Mouse (Mus musculus): ENCODE measurements around the gene Abhd14b. TPM values are rescaled to one million over a fixed set of nuclear protein-coding genes. Genes with fewer than 3 reads are reported as not detected.

The Abhd14b gene
- total RNA-seq, 2 experiments from 2014 or later, result 4.0 to 4.1 TPM

DNA sequence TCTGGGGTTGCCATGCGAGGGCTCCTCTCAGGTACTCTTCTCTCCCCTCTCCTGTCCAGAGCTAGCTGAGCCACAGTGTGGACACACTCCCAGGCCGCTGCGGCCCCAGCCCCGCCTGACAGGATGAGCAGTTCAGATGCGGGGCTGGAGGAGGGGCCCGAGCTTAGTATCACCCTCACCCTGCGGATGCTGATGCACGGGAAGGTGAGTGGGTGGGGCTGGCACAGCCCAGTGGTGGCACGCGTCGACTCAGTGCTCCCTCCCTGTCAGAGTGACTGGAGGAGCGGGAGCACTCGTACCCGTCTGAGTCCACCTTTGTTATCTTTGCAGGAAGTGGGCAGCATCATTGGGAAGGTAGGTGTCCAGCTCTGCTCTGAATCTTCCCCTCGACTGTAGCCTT lies 12.7 kb downstream of the Abhd14b start:
- DNase-seq (ENCODE audit: low spot score), result no peak

DNA sequence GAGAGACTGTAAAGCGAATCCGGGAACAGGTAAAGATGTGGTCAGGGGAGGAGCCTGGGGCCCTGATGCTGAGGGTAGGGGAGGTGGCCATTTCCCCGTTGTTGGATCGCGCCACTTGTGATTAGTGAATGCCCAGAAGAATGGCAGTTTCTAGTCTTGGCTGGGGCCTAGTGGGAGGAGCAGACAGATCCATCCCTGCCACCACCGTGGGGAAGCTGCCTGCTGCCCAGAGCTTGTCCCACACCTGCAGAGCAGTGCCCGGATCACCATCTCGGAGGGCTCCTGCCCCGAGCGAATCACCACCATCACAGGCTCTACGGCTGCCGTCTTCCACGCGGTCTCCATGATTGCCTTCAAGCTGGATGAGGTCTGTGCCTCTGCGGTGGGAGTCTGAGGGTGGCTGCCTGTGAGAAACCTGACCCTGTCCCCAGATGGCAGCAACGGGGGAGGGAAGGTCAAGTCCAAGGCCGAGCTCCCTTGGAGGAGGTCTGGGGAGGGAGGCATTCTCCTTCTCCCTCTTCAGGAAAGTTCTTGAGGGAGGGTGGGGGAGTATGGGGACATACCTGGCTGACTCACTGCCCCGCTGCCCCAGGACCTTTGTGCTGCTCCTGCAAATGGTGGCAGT lies 13.3 kb downstream of the Abhd14b start:
- DNase-seq (ENCODE audit: low spot score), result no peak

DNA sequence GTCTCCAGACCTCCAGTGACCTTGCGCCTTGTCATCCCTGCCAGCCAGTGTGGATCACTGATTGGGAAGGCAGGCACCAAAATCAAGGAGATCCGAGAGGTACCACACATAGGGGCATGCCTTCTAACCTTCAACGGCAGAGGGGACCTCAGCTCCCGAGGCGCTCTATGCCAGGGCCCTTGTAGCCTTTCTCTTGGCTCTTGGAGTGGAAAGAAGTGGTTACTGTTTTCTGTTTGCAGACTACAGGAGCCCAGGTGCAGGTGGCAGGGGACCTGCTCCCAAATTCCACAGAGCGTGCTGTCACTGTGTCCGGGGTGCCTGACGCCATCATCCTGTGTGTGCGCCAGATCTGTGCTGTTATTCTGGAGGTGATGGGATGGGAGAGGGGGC lies 13.8 kb downstream of the Abhd14b start:
- DNase-seq (ENCODE audit: low spot score), result no peak

DNA sequence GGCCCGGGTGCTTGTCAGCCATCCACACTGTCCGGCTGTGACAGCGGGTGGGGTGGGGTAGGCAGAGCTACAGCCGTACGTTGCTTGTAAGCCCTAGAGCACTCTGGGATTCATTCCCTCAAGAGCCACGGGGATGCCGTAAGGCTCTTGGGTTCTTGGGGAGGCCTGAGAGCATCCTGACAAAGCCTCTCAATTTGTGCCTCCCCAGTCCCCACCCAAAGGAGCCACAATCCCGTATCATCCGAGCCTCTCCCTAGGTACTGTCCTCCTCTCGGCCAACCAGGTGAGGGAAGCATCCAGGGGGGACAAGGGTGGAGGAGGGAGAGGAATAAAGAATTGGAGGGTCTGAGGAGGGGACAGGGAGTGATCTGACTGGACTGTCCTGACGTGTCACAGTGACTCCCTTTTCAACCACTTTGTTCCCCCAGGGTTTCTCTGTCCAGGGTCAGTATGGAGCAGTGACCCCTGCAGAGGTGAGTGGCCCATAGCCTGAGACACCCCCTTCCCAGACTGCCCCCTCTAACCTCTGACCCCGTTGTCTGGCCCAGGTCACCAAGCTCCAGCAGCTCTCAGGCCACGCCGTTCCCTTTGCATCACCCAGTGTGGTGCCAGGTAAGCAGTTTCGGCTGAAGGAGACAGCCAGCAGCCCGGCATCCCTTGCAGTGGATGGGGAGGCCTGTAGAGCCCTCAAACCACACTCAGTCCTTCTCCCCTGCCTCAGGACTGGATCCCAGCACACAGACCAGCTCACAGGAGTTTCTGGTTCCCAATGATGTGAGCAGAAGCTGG lies 14.6 kb downstream of the Abhd14b start:
- no peak for DNase-seq (ENCODE audit: low spot score)

DNA sequence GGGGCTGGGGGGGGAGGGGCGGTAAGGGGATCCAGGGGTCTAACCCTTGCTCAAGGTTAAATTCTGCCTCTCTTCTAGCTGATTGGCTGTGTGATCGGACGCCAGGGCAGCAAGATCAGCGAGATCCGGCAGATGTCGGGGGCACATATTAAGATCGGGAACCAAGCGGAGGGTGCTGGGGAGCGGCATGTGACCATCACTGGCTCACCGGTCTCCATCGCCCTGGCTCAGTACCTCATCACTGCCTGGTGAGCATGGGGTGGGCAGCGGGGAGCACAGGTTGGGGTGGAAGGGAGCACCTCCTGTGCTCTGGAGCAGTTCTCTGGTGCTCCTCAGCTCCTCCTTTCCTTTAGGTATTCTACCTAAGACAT lies 15.2 kb downstream of the Abhd14b start:
- no peak for DNase-seq (ENCODE audit: low spot score)

DNA sequence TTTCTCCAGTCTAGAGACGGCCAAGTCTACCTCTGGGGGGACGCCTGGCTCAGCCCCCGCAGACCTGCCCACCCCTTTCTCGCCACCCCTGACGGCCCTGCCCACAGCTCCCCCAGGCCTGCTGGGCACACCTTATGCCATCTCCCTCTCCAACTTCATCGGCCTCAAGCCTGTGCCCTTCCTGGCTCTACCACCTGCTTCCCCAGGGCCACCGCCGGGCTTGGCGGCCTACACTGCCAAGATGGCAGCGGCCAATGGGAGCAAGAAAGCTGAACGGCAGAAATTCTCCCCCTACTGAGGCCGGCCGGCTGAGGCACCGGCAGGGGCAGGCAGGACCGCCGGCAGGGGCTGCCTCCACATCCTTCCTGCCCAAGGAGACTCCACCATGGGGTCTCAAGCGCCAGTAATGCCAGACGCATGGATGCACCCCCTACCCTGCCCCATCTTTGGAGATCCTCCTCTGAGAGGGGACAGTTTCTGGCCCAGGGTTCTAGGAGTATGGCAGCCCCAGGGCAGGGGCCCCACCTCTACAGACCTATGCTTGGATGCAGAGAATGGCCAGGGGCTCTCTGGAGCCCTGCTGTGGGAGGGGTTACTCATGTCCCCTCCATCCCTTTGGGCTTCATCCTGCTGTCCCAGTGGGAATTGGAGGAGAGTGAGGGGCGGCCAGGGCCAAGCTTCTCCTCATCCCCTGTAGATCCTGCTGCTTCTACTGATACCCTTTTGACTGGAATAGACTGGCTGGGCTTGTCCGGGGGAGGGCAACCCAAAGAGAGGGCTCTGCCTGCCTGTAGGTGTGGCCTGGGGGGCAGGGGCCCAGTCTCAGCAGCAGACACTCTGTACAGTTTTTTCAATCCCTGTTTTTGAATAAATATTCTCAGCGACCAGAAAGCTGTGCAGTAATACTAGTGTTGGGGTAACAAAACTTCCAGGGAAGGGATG lies 16.1 kb downstream of the Abhd14b start:
- DNase-seq (ENCODE audit: low spot score), result no peak

DNA sequence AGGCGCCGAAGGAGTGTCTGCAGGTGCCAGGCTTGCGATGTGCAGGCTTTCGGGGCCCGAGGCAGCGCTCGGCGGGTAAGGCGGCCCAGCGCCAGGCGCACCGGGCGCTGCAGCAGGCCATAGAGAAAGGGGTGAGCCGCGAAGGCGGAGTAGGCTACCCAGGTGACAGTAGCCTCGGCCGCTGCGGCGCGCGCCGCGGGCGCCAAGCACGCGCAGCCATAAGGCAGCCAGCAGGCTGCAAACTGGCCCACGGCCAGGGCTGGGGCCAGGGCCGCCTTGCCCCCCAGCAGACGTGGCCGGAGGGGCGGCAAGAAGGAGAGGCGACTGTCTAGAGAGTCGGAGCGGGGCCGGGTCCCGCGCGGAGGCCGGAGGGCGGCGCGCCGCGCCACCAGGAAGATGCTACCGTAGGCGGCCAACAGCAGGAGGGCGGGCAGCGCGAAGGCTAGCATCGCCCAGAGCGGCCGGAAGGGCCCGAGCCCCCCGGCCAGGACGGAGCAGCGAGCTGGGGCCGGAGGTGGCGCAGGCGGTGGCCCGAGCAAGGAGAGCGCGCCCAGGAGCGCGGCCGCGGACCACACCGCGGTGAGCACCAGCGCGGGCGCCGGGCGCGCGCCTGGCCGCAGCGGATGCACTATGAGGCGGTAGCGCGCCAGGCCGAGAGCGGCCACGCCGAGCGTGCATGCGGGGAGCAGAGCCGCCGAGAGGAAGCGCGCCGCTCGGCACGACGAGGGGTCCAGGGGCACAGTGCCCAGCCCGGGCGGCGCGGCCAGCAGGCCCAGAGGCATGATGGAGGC lies 17.7 kb downstream of the Abhd14b start:
- no peak for DNase-seq (ENCODE audit: low spot score)

DNA sequence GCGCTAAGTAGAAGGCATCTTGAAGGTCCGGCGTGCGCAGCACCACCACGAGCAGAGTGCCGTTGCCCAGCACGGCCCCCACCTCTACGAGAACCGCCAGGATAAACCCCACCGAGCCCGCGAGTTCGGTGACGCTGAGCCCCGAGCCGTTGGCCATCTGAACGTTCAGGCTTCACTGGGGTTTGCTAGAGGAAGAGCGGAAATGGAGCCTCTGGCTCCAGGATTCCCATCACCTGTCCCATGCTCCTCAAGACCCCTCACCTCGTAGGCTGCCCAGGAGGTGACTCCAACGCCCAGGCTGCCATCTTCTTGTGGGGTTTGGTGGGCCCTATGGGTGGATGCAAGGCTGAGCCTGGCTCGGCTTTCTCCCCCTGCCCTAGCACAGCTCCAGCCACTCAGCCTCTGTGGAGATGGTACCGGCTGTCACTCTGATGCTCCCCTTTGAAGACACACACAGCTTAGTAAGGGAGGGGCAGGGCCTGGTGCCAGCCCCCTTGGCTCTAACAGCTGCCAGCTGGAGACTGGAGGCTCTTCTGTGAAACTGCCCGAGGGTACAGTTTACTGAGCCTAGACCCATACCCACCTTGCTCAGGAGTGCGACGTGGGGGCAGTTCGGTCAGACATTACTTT lies 18.4 kb downstream of the Abhd14b start, which contains the start of gene Gpr62:
Gpr62 (minus strand) TSS at position 368 of the 630 bp plus-strand sequence.
- no peak for DNase-seq (ENCODE audit: low spot score)

DNA sequence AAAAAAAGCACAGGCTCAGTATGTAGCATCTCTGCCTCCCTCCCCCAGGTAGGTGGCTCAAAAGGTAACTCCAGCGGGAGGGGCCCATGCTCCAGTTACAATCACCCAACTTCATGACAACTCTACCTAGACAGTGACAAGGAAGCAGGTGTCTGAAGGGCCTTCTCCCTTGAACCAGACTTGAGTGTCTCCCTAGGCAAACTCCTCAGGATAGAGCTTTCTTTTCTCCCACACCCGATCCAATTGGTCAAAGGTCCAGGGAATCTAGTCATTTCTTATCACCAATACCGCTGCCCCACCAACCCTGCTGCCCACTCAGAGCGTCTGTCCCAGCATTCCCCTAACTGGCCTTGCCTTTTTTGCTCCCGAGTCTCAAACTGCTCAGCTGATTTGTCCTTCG lies 19.5 kb downstream of the Abhd14b start:
- no peak for DNase-seq (ENCODE audit: low spot score)

DNA sequence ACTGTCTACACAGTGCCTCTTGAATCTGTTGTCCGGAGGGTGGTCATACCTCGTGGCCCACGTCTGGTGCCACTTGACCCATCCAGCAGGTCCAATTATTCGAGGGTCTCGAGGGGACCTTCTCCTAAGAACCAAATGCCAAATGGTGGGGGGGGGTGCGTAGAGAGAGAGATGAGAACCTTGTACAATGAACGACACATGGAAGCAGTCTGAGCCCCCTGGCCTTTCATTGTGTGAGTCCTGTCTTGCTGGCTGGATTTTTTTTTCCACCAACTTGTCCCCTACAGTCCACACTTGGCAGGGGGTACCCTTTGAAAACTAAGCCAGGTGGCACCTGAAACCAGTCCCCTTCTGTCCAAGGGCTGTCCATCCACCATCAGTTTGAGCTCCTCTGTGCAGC lies 20.5 kb downstream of the Abhd14b start:
- DNase-seq (ENCODE audit: low spot score), result no peak

DNA sequence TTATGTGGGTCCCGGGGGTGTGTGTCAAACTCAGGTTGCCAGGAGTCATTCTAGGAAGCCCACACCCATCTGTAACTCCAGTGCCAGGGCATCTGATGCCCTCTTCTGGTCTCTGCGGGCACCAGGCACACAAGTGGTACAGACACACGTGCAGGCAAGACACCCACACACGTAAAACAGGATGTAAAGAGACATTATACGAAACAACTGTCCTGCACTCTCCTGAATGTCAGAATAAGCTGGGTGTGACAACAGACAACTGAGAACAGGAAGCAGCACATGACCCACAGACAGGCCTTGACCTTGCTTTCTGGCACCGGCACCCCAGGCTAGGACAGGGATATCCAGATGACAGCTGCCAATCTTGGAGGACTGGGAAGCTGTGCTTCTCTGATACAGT lies 22.1 kb downstream of the Abhd14b start:
- DNase-seq (ENCODE audit: low spot score), result no peak

DNA sequence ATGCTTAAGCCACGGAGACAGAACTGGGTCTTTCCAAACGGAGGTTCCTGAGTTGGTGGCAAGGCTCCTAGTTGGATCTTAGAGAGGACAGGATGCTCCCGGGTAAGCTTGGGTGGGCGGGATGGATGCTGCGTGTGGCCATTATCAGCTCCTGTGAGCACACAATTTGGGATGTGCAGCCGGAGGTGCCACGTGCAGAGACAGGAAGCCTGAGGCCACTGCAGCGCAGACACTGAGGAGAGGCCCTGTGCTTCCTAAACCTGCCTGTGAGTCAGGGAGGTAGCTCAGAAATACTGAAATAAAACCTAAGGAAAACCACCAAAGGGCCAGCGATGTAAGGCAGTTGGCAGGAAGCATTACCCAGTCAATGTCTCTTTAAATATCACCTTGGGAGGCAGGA lies 22.5 kb downstream of the Abhd14b start:
- DNase-seq (ENCODE audit: low spot score), result no peak

DNA sequence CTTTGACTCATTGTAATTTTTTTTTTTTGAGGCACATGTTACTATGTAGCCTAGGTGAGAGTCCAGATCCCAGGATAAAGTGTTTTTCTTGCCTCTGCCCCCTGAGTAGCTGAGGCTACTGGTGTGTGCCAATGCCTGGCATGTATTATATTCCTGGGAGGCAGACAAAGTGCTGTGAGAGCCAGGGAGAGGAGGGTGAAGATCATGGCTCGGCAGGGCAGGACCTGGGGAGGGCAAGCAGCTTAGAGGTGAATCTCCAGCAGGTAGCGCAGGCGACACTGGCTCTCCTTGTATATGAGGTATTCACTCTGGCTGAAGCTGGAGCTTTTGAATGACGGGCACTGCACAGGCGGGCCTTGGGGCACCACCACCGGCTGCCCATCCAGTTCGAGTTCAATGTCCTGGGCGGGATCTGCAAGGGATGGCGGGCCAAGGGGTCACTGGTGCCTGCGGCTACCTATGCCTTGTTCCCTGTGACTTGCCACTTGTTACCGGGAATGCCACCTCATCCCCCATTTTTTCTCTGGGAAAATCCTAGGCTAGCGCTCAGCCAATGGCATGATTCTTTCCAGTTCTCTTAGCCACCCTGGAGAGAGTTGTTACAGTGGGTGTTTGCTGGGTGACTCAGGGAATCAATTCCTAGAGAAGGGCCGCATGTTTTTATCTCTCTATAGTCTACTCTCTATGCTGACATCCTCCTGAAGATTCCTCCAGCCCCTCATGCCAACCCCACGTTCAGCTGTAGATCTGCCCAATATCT lies 23.9 kb downstream of the Abhd14b start:
- DNase-seq (ENCODE audit: low spot score), result no peak

DNA sequence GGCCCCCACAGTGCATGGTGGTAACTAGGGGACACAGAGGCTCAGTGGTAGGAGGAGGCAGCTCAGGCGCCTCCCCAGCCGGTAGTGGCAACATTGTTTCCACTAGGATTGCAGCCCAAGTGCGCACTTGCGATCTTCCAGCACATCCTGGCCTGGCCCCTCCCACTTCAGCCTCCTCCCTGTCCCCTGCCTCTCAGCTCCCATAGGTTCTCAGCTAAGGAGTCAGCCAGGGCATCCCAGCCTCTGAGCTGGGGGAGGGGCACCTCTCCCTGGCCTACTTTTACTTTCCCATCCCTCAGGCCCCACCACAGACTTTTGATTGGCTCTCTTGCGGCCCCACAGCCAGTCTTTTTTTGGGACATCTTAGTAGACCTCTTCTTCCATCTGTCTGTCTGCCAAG lies 24.6 kb downstream of the Abhd14b start:
- DNase-seq (ENCODE audit: low spot score), result peak; percentile 69

DNA sequence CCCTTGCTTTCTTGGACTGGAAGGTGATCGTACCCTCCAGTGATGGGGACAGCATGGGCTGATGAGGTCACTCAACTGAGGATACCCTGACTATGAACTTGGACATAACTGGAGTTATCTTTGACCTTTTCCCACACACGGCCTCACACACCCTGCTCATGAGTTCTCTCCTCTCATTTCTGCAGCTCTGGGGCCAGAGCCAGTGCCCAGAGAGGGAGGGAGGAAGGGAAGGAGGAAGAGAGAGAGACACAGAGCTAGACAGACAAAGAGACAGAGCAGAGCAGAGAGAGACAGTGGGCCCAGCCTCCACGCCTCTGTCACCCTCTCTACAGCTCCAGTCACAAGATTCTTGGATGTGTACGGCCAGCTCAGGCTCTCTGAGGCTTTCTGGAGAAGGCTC lies 25.1 kb downstream of the Abhd14b start:
- DNase-seq (ENCODE audit: low spot score), result no peak

DNA sequence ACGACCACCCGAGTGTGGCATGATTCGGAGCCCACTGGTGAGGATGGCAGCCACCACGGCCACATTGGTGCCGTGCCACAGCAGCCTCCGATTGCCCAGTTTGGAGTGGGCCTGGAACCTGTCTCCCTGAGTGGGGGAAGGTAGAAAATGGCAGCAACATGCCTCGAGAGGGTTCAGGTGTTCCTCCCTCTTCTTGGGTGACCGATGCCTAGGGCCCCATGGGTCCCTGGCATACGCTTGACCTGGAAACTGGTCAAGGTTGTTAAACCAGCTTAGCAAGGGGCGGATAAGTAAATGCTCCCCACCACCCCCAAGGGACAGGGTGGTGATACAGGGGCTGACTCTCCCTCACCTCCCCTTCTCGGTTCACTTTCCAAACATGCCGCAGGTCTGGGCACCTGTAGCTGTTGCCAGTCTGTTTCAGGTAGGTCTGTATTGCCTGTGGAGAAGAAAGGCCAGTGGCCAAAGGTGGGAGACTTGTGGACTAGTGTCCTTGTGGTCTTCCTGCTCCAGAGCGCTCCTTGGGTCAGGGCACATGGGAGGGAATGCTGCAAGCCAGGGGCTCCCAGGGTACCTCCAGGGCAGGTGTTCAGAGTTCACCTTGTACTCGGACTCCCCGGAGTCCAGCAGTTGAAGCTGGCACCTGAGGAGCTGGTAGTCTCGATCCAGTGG lies 26.0 kb downstream of the Abhd14b start:
- no peak for DNase-seq (ENCODE audit: low spot score)

DNA sequence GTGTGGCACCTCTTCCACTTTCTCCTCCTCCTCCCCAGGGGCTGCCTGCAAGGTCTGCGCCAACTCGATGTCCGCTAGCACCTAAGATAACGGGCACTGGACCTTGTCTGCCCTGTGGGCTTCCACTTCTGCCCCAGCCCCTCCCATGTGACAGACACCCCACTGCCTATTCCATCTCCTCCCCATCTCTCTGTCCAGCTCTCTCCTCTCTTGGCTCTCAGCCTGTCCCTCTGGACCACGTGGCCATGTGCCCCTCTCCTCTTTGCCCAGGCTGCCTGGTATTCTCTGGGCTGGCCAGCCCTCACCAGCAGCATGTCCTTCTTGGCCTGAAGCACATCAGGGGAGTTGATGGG lies 26.5 kb downstream of the Abhd14b start:
- DNase-seq (ENCODE audit: low spot score), result no peak

DNA sequence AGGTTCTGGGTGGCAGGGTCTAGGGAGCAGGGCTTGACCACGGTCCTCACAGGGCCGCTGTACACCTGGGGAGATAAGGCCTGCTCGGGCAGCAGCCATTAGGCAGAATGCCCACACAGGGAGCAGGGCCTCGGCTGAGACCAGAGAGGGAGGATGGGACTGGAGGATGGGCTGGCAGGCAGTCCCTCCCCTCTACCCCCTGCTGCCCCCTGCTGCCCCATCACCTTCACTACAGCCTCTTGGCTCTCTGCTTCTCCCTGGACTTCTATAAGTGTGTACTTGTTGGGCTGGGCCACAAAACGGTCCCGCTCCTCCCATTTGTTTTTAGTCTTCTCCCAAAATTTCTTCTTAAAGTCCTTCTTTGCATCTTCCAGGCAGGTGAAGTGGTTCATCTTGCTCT lies 27.2 kb downstream of the Abhd14b start:
- peak; percentile 74 for DNase-seq (ENCODE audit: low spot score)

DNA sequence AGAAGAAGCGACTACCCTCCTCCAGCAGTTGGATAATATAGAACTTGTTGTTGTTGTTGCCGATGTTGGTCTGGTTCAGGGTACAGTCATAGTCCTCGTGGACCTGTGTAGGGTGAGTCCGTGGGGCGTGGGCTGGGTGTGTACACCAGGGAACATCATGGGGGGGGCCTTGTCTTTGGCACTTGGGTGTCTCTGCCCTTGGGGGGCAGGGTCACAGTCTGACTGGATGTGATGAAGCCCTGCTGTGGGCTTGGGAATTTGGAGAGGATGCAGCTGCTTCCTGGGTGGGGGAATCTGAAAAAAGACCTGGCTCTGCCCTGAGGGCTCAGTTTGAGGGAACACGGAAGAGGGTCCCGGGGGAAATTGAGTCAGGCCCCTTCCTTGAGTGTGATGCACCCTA lies 27.8 kb downstream of the Abhd14b start:
- DNase-seq (ENCODE audit: low spot score), result no peak

DNA sequence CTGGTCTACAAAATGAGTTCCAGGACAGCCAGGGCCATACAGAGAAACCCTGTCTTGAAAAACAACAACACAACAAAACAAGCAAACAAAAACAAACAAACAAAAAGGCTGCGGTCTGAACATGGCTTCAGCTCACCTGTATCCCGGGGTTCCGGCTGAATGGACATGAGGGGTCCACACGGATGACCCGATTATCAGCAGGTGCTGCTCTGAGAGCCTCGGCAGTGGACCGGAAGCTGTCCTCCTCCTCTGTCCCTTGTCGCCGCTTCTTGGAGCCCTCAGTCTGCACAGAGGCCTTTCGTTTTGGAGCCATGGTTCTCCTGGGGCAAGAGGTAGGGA lies 28.4 kb downstream of the Abhd14b start, which contains the start of gene Rrp9:
Rrp9 (plus strand) TSS at position 301 of the 339 bp plus-strand sequence.
- DNase-seq (ENCODE audit: low spot score), result no peak

All from gastrocnemius, adult 18-20 months (tissue).